Mouse (Mus musculus) adrenal gland, adult (tissue): ENCODE data around the gene Srbd1.

Source experiments
- DNase-seq, 2 experiments: peaks; one replicate each; pipeline ENCODE4 v3.0.0; 2022 to 2023; ENCODE audit warnings: low spot score in 1 of 2; ENCODE audit not compliant: inconsistent age in 2 of 2

Srbd1 gene

GRCm38 (mm10) chr17:86149726-86150125 lies 4.8 kb upstream of the Srbd1 start:
- DNase-seq = no peak

DNA sequence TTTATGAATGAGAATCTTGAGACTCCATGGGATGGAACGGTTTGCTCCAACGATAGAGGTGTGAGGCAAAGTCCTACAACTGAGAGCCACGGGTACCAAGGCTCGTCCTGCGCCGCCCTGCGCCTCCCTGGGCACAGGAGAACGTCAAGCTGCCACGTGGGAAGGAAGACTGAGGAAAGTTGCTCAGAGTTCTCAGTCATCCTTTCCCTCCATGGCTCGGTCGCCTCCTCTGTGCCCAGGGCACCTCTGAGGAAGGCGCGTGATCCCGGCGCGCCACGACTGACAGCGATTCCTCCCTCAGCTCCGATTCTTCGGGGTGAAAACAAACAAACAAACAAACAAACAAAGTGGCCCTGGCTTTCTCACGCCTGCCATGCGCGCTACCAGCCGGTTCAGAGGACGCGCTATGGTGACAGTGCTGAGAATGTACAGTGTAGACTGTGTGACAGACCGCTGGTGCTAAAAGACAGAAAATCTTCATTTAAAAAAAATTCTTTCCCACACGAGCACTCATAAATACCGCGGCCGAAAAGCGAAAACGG lies 367 bp downstream of the Srbd1 start:
- DNase-seq = peak in 1 of 2 experiments; percentile 51

DNA sequence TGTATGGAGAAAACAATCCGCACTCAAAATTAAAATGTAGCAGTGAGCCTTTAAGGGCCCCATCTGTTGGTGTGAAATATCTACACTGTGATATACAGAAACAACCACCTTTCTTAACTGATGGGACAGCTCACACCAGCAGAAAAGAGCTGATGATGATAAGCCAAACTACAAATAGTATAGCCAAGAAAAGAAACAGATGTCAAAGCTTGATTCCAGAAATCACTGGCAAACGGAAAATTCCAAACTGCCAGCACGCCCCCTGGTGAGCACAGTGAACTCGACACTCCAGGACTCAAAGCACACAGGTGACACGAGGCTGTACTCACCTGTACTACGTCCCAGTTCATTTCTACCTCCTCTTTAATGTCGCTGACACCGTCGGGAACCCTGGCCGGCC lies 9.1 kb downstream of the Srbd1 start:
- DNase-seq = no peak

DNA sequence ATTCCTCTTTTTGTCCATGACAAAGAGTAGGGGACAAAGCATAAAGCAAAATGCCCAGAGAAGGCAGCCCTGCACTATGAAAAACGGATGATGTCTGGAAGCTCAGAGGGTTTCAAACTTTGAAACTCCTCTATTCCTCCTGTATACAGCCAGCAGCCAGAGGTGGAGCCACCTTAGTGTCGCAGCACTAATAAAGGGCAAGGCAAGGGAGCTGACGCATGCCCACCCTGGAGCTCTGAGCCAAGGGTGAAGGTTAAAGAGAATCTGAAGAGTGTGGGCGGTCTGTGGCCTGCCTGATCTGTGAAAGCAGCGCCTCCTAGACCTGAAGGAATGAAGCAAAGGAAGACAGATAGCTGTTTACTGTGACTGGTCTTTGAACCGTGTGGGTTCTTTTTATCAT lies 10.5 kb downstream of the Srbd1 start:
- peak; percentile 61 to 74 for DNase-seq

- DNase-seq = peak in 1 of 2 experiments; percentile 52
Measured at GRCm38 (mm10) chr17:86132534-86132933, 12.4 kb downstream of the Srbd1 start.

GRCm38 (mm10) chr17:86128198-86128597 lies 16.8 kb downstream of the Srbd1 start:
- no peak for DNase-seq

GRCm38 (mm10) chr17:86125908-86126307 lies 19.1 kb downstream of the Srbd1 start:
- DNase-seq = no peak

DNA sequence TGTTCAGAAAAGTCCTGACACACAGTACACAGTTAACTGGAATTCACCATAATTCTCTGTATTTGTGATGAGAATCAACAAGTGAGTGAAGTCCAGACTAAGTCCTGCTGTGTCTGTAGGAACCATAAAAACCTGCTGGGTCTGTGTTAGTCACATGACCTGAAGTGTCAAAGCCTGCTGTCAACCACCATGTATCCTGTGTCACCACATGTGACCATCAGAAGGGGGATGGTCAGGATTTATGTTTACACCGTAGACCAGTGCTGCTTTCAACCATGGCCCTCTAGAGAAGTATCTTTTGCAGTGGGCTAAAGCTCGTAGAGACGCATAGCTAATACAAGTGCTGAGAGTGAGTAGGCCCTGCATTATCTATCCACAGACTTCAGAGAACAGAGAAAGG lies 21.8 kb downstream of the Srbd1 start:
- no peak for DNase-seq

- no peak for DNase-seq
Measured at GRCm38 (mm10) chr17:86096875-86097274, 48.1 kb downstream of the Srbd1 start.

DNA sequence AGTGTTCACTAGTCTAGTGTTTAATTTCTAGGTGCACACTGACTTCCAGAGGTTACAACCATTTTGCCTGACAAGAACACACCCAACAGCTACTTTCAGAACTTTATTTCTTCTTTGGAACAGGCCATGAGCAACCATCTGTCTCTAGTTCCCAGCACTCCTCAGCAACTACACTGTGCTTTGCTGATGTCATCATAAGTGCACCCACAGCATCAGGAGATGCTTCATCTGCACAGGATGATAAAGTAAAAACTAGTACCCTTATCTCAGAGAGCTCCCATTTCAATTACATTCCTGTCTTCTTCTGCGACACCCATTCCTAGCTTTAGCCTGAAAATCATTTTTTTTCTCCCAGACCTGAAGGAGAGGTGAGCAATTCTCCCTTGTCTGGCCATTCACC lies 51.9 kb downstream of the Srbd1 start:
- DNase-seq = no peak

DNA sequence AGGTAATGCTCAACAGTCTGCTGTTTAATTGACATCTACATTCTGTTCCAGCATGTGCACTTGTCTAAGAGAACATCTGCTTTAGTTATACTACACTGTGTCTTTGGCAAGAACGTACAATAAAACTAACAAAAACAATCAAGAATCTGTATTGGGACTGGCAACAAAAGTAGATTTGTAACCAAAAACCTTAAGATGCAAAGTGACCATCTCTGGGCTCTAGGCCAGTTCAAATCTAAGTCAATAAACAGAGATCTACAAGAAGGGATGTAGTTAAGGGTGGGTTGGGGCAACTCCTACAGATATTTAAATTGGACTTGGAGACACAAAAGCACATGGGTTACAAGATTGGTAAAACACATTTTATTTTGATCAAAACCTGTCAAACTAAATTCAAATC lies 53.3 kb downstream of the Srbd1 start:
- no peak for DNase-seq

DNA sequence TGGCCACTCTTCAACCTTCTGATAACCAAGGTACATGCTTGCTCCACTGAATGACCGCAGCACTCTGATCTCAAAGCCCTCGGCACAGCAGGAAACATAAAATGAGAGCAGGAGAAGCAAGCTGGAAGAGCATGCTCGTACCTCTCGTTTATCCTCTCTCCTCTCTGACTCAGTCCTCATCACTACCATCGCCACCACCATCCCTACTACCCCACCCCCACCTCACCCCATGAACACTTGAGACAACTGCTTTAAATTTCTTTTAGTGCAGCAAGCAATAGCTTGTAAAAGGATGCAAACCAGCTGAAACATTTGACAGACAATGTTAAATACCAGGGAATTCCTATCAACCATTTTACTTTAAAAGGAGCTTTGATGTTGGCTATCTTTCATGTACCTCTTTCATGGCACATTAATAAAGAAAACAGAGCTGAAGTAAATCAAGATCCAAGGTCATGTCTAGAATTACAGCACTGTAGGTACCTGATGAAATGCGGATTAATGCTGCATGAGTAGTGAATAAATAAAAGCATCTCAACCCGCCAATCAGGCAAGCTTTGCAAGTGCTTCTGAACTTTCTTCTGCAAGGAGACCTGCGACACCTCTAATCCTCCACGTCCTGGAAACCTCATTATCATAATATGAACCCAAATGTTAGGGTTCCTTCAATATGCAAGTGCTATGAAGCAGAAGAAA lies 54.9 kb downstream of the Srbd1 start:
- DNase-seq = peak in 1 of 2 experiments; percentile 36

- no peak for DNase-seq
Measured at GRCm38 (mm10) chr17:86087922-86088321, 57.1 kb downstream of the Srbd1 start.

- no peak for DNase-seq
Measured at GRCm38 (mm10) chr17:86086191-86086590, 58.8 kb downstream of the Srbd1 start.

GRCm38 (mm10) chr17:86083207-86083606 lies 61.8 kb downstream of the Srbd1 start:
- no peak for DNase-seq

DNA sequence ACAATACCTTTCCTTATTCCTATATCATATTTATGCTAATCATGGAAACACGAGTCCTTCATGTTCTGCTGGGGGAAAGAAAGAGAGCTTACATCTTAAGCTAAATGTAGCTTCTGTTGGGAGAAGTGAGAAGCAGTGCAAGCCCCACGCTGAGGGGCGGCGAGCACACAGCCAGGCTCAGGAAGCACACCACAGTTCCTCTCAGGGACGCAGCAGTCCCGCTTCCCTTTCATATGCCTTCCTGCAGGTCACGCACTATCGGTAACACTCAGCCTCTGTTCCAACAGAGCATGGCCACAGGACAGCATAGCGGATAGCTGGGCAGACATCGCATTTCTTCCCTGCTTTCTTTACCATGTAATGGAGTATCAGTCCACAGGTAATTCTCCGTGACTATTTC lies 66.9 kb downstream of the Srbd1 start:
- no peak for DNase-seq

DNA sequence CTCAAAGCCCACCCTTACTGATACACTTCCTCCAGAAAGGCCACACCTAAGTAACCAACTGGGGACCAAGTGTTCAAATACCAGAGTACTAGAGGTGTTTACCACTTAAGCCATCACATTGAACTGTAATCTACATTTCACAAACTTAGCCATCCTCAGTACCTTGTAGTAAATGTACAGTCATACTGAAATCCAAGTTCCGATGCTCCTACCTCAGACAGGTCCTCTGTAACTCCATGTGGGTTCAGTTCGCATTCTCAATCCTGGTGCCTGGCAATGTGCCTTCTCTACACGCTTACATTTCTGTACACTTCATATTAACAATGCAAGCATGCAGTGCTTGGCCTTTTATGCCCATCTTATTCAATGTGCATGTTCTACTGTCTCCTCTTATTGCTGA lies 77.5 kb downstream of the Srbd1 start:
- no peak for DNase-seq

DNA sequence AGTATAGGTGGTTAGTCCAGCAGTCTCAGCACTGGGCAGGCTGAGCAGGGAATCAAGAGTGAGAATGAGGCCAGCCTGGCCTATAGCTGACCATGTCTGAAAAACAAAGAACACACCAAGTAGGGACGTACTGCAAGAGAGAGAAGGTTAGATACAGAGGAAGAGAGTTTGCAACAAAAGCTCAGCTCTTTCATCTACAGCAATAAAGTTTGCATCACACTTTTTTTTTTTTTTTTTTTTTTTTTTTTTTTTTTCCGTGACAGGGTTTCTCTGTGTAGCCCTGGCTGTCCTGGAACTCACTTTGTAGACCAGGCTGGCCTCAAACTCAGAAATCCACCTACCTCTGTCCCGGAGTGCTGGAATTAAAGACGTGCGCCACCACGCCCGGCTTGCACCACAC lies 79.1 kb downstream of the Srbd1 start:
- no peak for DNase-seq

DNA sequence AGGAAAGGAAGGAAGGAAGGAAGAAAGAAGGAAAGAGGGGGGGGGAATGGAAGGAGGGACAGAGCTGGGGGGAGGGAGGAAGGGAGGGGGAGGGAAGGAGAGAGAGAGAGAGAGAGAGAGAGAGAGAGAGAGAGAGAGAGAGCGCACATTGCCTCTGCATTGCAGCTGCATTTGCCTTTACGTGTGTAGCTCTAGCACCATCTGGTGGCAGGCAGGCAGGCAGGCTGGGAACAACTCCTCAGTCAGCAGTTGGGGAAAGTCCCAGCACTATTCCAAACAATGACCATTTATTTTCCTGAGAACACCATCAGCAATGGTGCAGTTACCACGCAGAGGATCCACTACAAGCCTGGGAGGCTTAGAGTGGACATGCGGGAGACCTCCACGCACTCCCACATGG lies 81.5 kb downstream of the Srbd1 start:
- DNase-seq = peak; percentile 42 to 80

GRCm38 (mm10) chr17:86060911-86061310 lies 84.1 kb downstream of the Srbd1 start:
- no peak for DNase-seq

DNA sequence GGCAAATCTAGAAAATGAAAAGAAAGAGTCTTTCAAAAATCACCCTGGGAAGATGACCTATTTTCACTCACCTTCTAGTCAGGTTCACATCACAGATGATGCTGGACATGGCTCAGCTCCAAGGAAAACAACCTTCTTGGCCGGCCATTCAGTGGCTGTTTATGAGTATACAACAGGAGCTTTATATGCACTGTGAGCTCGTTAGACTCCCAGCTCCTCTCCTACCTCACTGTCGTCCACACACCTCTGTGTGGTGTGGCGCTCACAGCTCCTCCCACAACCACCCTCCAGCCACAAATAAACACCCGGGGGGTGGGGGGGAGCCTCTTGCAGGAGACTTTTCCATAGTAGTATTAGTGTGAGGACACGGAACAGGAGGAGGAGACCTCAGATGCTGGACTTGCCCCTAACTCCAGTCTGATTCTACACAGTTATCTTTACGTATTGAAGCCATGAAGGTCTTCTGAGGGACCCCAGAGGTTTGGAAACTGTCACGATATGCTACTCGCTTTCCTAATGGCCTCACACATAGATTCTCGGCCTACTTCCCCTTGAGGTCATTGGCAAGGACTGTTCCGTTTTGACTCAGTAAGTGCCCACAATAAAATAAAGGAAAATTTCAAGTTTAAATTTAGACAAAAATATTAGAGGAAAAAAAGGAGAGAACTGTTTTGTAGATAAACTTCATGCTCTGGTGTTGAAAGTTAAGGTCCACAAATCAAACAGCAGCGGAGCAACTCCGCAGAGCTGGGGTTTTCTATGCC lies 104.6 kb downstream of the Srbd1 start:
- DNase-seq = no peak

GRCm38 (mm10) chr17:86039741-86040140 lies 105.2 kb downstream of the Srbd1 start:
- no peak for DNase-seq
